Comparison of ENCODE assay signal across 32 mouse cellular contexts in genomic region chr14:52059982-52060381, GRCm38 (mm10). TPM values are rescaled to one million over a fixed set of nuclear protein-coding genes. Genes with fewer than 3 reads are reported as not detected.
DNase-seq lines count a peak whose midpoint lies in the region; ATAC-seq and TF ChIP-seq lines count a peak whose summit lies in the region.
"Had no signal": no experiment of that assay in that cellular context is flagged by ENCODE, and none has a peak within 500 bp of the region (broad histone marks: within the 10 kb centered on the region; RNA-seq: fewer than 3 reads in every experiment).

No protein-coding gene starts in this region.

- TF ChIP-seq EP300 in stomach, postnatal 0 days (optimal IDR thresholded peaks at IDR 0.05) = no peak

- ATAC-seq in kidney, postnatal 0 days (replicated peaks; ENCODE audit: low FRiP score, low read depth) = no peak
- ATAC-seq in kidney, embryonic 15.5 days (replicated peaks; ENCODE audit: low FRiP score) = no peak
- ATAC-seq in stomach, postnatal 0 days (ENCODE audit: low FRiP score, low TSS enrichment) = no peak
- no peak for ATAC-seq in hindbrain, embryonic 14.5 days (ENCODE audit: low FRiP score)
- ATAC-seq: forebrain, postnatal 0 days; inflammation-experienced regulatory T-cells, adult 6 months; midbrain, embryonic 13.5 days had no signal

- no peaks in the 10 kb centered on the region for H3K36me3 ChIP-seq in kidney, postnatal 0 days (ENCODE audit: insufficient read depth, low read length)
- H3K36me3 ChIP-seq in kidney, embryonic 15.5 days = no peaks in the 10 kb centered on the region
- H3K36me3 ChIP-seq in stomach, postnatal 0 days (ENCODE audit: control insufficient read depth, insufficient read depth, low read length) = no peaks in the 10 kb centered on the region
- H3K36me3 ChIP-seq in hindbrain, embryonic 14.5 days (replicated peaks; ENCODE audit: control insufficient read depth, insufficient read depth) = no peaks in the 10 kb centered on the region
- H3K36me3 ChIP-seq: embryonic facial prominence, embryonic 10.5 days; embryonic facial prominence, embryonic 15.5 days; forebrain, embryonic 12.5 days; heart, embryonic 10.5 days; heart, embryonic 15.5 days; hindbrain, embryonic 12.5 days; limb, embryonic 10.5 days; limb, embryonic 15.5 days; liver, embryonic 13.5 days; midbrain, embryonic 13.5 days; neural tube, embryonic 13.5 days had no signal

- H3K4me3 ChIP-seq in kidney, postnatal 0 days (replicated peaks; ENCODE audit: low read depth, low read length) = no peak overlapping the region
- no peak overlapping the region for H3K4me3 ChIP-seq in kidney, embryonic 15.5 days (replicated peaks)
- H3K4me3 ChIP-seq in stomach, postnatal 0 days (ENCODE audit: low read depth, low read length) = no peak overlapping the region
- no peak overlapping the region for H3K4me3 ChIP-seq in hindbrain, embryonic 14.5 days (replicated peaks; ENCODE audit: low read length)
- H3K4me3 ChIP-seq: embryonic facial prominence, embryonic 10.5 days; embryonic facial prominence, embryonic 15.5 days; forebrain, embryonic 12.5 days; heart, embryonic 10.5 days; heart, embryonic 15.5 days; hindbrain, embryonic 12.5 days; limb, embryonic 10.5 days; limb, embryonic 15.5 days; liver, embryonic 13.5 days; midbrain, embryonic 13.5 days; neural tube, embryonic 13.5 days had no signal

- no peak overlapping the region for H3K4me2 ChIP-seq in kidney, postnatal 0 days (ENCODE audit: low read length)
- no peak overlapping the region for H3K4me2 ChIP-seq in kidney, embryonic 15.5 days
- H3K4me2 ChIP-seq in stomach, postnatal 0 days (replicated peaks; ENCODE audit: low read depth) = no peak overlapping the region
- H3K4me2 ChIP-seq in hindbrain, embryonic 14.5 days (replicated peaks) = no peak overlapping the region
- H3K4me2 ChIP-seq: embryonic facial prominence, embryonic 15.5 days; forebrain, embryonic 12.5 days; heart, embryonic 15.5 days; hindbrain, embryonic 12.5 days; limb, embryonic 15.5 days; liver, embryonic 13.5 days; midbrain, embryonic 13.5 days; neural tube, embryonic 13.5 days had no signal

- DNase-seq in kidney, postnatal 0 days (ENCODE audit: low spot score) = peak; percentile 18
- peak; percentile 89 for DNase-seq in brain, adult 2 months (ENCODE audit: low read depth, low spot score)
- peak; percentile 88 for DNase-seq in cerebellum, adult 9-10 months
- peak; percentile 2 for DNase-seq in stomach, postnatal 0 days (ENCODE audit: low spot score)
- DNase-seq in hindbrain, embryonic 14.5 days (ENCODE audit: low spot score) = no peak
- no peak for DNase-seq in MN1 (ENCODE audit: low spot score)
- DNase-seq: adrenal gland, postnatal 14 days; B cell, adult 2 months; forebrain, postnatal 0 days; kidney, adult 18-20 months; kidney, postnatal 10 days; liver, embryonic 13.5 days; lung, adult 18-20 months; lung, postnatal 10 days; thymus, postnatal 14 days had no signal

- H3K9ac ChIP-seq in kidney, postnatal 0 days (ENCODE audit: low read depth, low read length) = no peak overlapping the region
- H3K9ac ChIP-seq in kidney, embryonic 15.5 days = no peak overlapping the region
- no peak overlapping the region for H3K9ac ChIP-seq in stomach, postnatal 0 days (ENCODE audit: low read length)
- no peak overlapping the region for H3K9ac ChIP-seq in hindbrain, embryonic 14.5 days
- H3K9ac ChIP-seq: embryonic facial prominence, embryonic 15.5 days; forebrain, embryonic 12.5 days; forebrain, postnatal 0 days; heart, embryonic 15.5 days; hindbrain, embryonic 12.5 days; limb, embryonic 15.5 days; liver, embryonic 13.5 days; midbrain, embryonic 13.5 days; neural tube, embryonic 13.5 days had no signal

- TF ChIP-seq CTCF in kidney, postnatal 0 days (IDR thresholded peaks at IDR 0.05; ENCODE audit: low read depth) = no peak
- TF ChIP-seq CTCF in stomach, postnatal 0 days (IDR thresholded peaks at IDR 0.05; ENCODE audit: low read depth) = no peak

- H3K9me3 ChIP-seq in kidney, postnatal 0 days (replicated peaks; ENCODE audit: low read length) = no peaks in the 10 kb centered on the region
- no peaks in the 10 kb centered on the region for H3K9me3 ChIP-seq in kidney, embryonic 15.5 days (replicated peaks)
- no peaks in the 10 kb centered on the region for H3K9me3 ChIP-seq in stomach, postnatal 0 days (ENCODE audit: control insufficient read depth, low read length)
- H3K9me3 ChIP-seq in hindbrain, embryonic 14.5 days (ENCODE audit: control insufficient read depth, low read length) = no peaks in the 10 kb centered on the region
- H3K9me3 ChIP-seq: embryonic facial prominence, embryonic 10.5 days; embryonic facial prominence, embryonic 15.5 days; forebrain, embryonic 12.5 days; heart, embryonic 10.5 days; heart, embryonic 15.5 days; hindbrain, embryonic 12.5 days; limb, embryonic 10.5 days; limb, embryonic 15.5 days; liver, embryonic 13.5 days; midbrain, embryonic 13.5 days; neural tube, embryonic 13.5 days had no signal

- no peaks in the 10 kb centered on the region for H3K4me1 ChIP-seq in kidney, postnatal 0 days (replicated peaks; ENCODE audit: insufficient read depth, low read length)
- no peaks in the 10 kb centered on the region for H3K4me1 ChIP-seq in kidney, embryonic 15.5 days
- H3K4me1 ChIP-seq in stomach, postnatal 0 days (replicated peaks; ENCODE audit: control insufficient read depth, insufficient read depth) = no peaks in the 10 kb centered on the region
- H3K4me1 ChIP-seq in hindbrain, embryonic 14.5 days (replicated peaks; ENCODE audit: control insufficient read depth, insufficient read depth, low read length) = no peaks in the 10 kb centered on the region
- H3K4me1 ChIP-seq: embryonic facial prominence, embryonic 10.5 days; embryonic facial prominence, embryonic 15.5 days; forebrain, embryonic 12.5 days; heart, embryonic 10.5 days; heart, embryonic 15.5 days; hindbrain, embryonic 12.5 days; limb, embryonic 15.5 days; liver, embryonic 13.5 days; midbrain, embryonic 13.5 days; neural tube, embryonic 13.5 days had no signal

- H3K27ac ChIP-seq in kidney, postnatal 0 days = no peak overlapping the region
- H3K27ac ChIP-seq in kidney, embryonic 15.5 days = no peak overlapping the region
- H3K27ac ChIP-seq in stomach, postnatal 0 days (replicated peaks) = no peak overlapping the region
- no peak overlapping the region for H3K27ac ChIP-seq in hindbrain, embryonic 14.5 days
- H3K27ac ChIP-seq: embryonic facial prominence, embryonic 10.5 days; embryonic facial prominence, embryonic 15.5 days; forebrain, embryonic 12.5 days; heart, embryonic 10.5 days; heart, embryonic 15.5 days; hindbrain, embryonic 12.5 days; limb, embryonic 10.5 days; limb, embryonic 15.5 days; liver, embryonic 13.5 days; macrophage; midbrain, embryonic 13.5 days; neural tube, embryonic 13.5 days had no signal

- H3K27me3 ChIP-seq in kidney, postnatal 0 days (ENCODE audit: insufficient read depth, low read length) = no peaks in the 10 kb centered on the region
- no peaks in the 10 kb centered on the region for H3K27me3 ChIP-seq in kidney, embryonic 15.5 days
- no peaks in the 10 kb centered on the region for H3K27me3 ChIP-seq in stomach, postnatal 0 days (ENCODE audit: control insufficient read depth, insufficient read depth, low read length)
- no peaks in the 10 kb centered on the region for H3K27me3 ChIP-seq in hindbrain, embryonic 14.5 days (ENCODE audit: control insufficient read depth, insufficient read depth, low read length)
- H3K27me3 ChIP-seq: embryonic facial prominence, embryonic 15.5 days; forebrain, embryonic 12.5 days; heart, embryonic 15.5 days; hindbrain, embryonic 12.5 days; limb, embryonic 15.5 days; midbrain, embryonic 13.5 days; neural tube, embryonic 13.5 days had no signal

- 43% methylated on average over 4 of the region's 4 CpGs for WGBS in kidney, postnatal 0 days
- WGBS in kidney, embryonic 15.5 days = 54% methylated on average over 4 of the region's 4 CpGs
- 46% methylated on average over 4 of the region's 4 CpGs for WGBS in stomach, postnatal 0 days
- WGBS in hindbrain, embryonic 14.5 days = 64% methylated on average over 4 of the region's 4 CpGs

RNA-seq across cellular contexts. Expression of gene Olfr221, which starts 17.7 kb away (rescaled TPM):
- polyA plus RNA-seq in kidney, postnatal 0 days (2015; fragmentation: Nextera tagmentation; extraction: Ambion mirVana) = not detected in 2 replicates
- polyA plus RNA-seq in kidney, embryonic 15.5 days (2015; fragmentation: Nextera tagmentation; extraction: Ambion mirVana) = not detected in 2 replicates
- polyA plus RNA-seq in stomach, postnatal 0 days (2015; fragmentation: Nextera tagmentation; extraction: Ambion mirVana) = not detected in 2 replicates
- polyA plus RNA-seq in hindbrain, embryonic 14.5 days (2014; fragmentation: Nextera tagmentation; extraction: Ambion mirVana) = not detected in 2 replicates
- polyA plus RNA-seq: brain, embryonic 14.5 days; embryonic facial prominence, embryonic 10.5 days; forebrain, embryonic 12.5 days; forebrain, postnatal 0 days; gonadal fat pad, adult 2 months; heart, embryonic 10.5 days; heart, embryonic 15.5 days; hindbrain, embryonic 12.5 days; inflammation-experienced regulatory T-cells, adult 6 months; limb, embryonic 10.5 days; limb, embryonic 15.5 days; liver, embryonic 13.5 days; macrophage; midbrain, embryonic 13.5 days; neural tube, embryonic 13.5 days; small intestine, adult 2 months; stomach, embryonic 14.5 days had no signal

RNA-seq across cellular contexts. Expression of gene Zfp219, which starts 39.4 kb away (rescaled TPM):
- polyA plus RNA-seq in kidney, postnatal 0 days (2015; fragmentation: Nextera tagmentation; extraction: Ambion mirVana) = 34.0 and 35.8 TPM in 2 replicates
- polyA plus RNA-seq in kidney, embryonic 15.5 days (2015; fragmentation: Nextera tagmentation; extraction: Ambion mirVana) = 38.5 and 43.8 TPM in 2 replicates
- 18.1 and 18.5 TPM in 2 replicates for polyA plus RNA-seq in stomach, postnatal 0 days (2015; fragmentation: Nextera tagmentation; extraction: Ambion mirVana)
- 26.4 and 28.7 TPM in 2 replicates for polyA plus RNA-seq in hindbrain, embryonic 14.5 days (2014; fragmentation: Nextera tagmentation; extraction: Ambion mirVana)

RNA-seq across cellular contexts. Expression of gene Hnrnpc, which starts 43.8 kb away (rescaled TPM):
- 367 and 400 TPM in 2 replicates for polyA plus RNA-seq in kidney, postnatal 0 days (2015; fragmentation: Nextera tagmentation; extraction: Ambion mirVana)
- 682 and 728 TPM in 2 replicates for polyA plus RNA-seq in kidney, embryonic 15.5 days (2015; fragmentation: Nextera tagmentation; extraction: Ambion mirVana)
- polyA plus RNA-seq in stomach, postnatal 0 days (2015; fragmentation: Nextera tagmentation; extraction: Ambion mirVana) = 162 and 167 TPM in 2 replicates
- polyA plus RNA-seq in hindbrain, embryonic 14.5 days (2014; fragmentation: Nextera tagmentation; extraction: Ambion mirVana) = 447 and 451 TPM in 2 replicates

RNA-seq across cellular contexts. Expression of gene Tmem253, which starts 44.5 kb away (rescaled TPM):
- 1.7 and 2.3 TPM in 2 replicates for polyA plus RNA-seq in kidney, postnatal 0 days (2015; fragmentation: Nextera tagmentation; extraction: Ambion mirVana)
- 0.93 and 1.1 TPM in 2 replicates for polyA plus RNA-seq in kidney, embryonic 15.5 days (2015; fragmentation: Nextera tagmentation; extraction: Ambion mirVana)
- polyA plus RNA-seq in stomach, postnatal 0 days (2015; fragmentation: Nextera tagmentation; extraction: Ambion mirVana) = 4.6 and 4.9 TPM in 2 replicates
- 0.29 and 0.37 TPM in 2 replicates for polyA plus RNA-seq in hindbrain, embryonic 14.5 days (2014; fragmentation: Nextera tagmentation; extraction: Ambion mirVana)
- polyA plus RNA-seq: neural tube, embryonic 13.5 days had no signal

RNA-seq across cellular contexts. Expression of gene Rpgrip1, which starts 50.5 kb away (rescaled TPM):
- 51.1 and 51.2 TPM in 2 replicates for polyA plus RNA-seq in kidney, postnatal 0 days (2015; fragmentation: Nextera tagmentation; extraction: Ambion mirVana)
- 79.3 and 81.1 TPM in 2 replicates for polyA plus RNA-seq in kidney, embryonic 15.5 days (2015; fragmentation: Nextera tagmentation; extraction: Ambion mirVana)
- 29.4 and 29.8 TPM in 2 replicates for polyA plus RNA-seq in stomach, postnatal 0 days (2015; fragmentation: Nextera tagmentation; extraction: Ambion mirVana)
- polyA plus RNA-seq in hindbrain, embryonic 14.5 days (2014; fragmentation: Nextera tagmentation; extraction: Ambion mirVana) = 31.1 and 41.6 TPM in 2 replicates

Comparison
In these comparisons a context has a peak if more than half of its experiments do, and no peak if none do; other contexts are left out.
1. DNase-seq: peak in kidney, postnatal 0 days (single experiment), brain, adult 2 months (single experiment), cerebellum, adult 9-10 months (single experiment) and stomach, postnatal 0 days (single experiment); none in hindbrain, embryonic 14.5 days (single experiment) and MN1 (single experiment).